In genomic region chr11:43888736-43889135, GRCm38 (mm10) we compare ENCODE assay signal across 12 mouse cellular contexts.
"Had no signal": no experiment of that assay in that cellular context is flagged by ENCODE, and none has a peak within 500 bp of the region (broad histone marks: within the 10 kb centered on the region; RNA-seq: fewer than 3 reads in every experiment).

No protein-coding gene starts in this region.

- H3K4me1 ChIP-seq: intestine, embryonic 15.5 days had no signal

- DNase-seq: layer of hippocampus, postnatal 36 days; liver, embryonic 13.5 days; lung, embryonic 14.5 days; lung, postnatal 10 days; lung, postnatal 4 days; midbrain, embryonic 14.5 days; thymus, adult 18-20 months; thymus, postnatal 36 days had no signal

- ATAC-seq: intestine, embryonic 15.5 days had no signal

- H3K27me3 ChIP-seq: intestine, embryonic 15.5 days; liver, embryonic 13.5 days had no signal

- H3K27ac ChIP-seq: intestine, embryonic 15.5 days; kidney, postnatal 0 days; liver, embryonic 13.5 days had no signal

- H3K4me3 ChIP-seq: intestine, embryonic 15.5 days; left cerebral cortex, adult 2 months; liver, embryonic 13.5 days had no signal

- H3K9me3 ChIP-seq: intestine, embryonic 15.5 days; liver, embryonic 13.5 days had no signal

- H3K4me2 ChIP-seq: intestine, embryonic 15.5 days; liver, embryonic 13.5 days; lung, embryonic 14.5 days; midbrain, embryonic 11.5 days had no signal

- H3K9ac ChIP-seq: intestine, embryonic 15.5 days; liver, embryonic 13.5 days; lung, embryonic 14.5 days had no signal

- H3K36me3 ChIP-seq: intestine, embryonic 15.5 days; liver, embryonic 13.5 days had no signal
